Mouse (Mus musculus) Muller cell, postnatal 12 days (primary cell): ENCODE measurements around the gene Tbc1d30.
A peak's percentile ranks its signal among the peaks of the same experiment; 100 is the strongest.
"Not testable (repeated sequence)": the region's sequence is repeated elsewhere in the genome, so short reads cannot be mapped to it uniquely, and the experiment has no call there.

Experiments used
- DNase-seq: peaks from one replicate; pipeline ENCODE4 v3.0.0-alpha.2; 2015; ENCODE audit errors: inconsistent ontology term

Gene Tbc1d30

DNA sequence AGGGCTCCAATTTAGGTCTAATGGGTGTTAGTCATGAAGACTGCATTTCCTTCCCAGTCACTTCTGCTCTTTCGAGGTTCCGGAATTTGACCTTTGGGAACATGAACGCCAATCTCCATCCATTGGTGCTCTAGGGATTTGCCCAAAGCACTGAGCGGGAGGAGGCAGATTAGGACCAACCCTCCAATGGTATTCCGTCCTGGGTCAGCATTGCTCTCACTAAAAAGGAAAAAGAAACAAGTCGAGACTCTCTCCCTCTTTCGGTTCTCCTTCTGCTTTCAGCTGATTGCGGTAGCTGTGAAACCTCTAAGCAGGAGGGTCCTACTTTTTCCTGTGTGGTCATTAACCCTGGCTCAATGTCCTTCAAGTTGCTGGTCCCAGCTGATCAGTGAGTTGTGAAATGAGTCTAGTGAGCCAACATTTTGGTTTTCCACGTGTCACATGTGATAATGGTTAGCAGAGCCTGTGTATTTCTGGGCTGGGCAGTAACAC, 14.7 kb upstream of the Tbc1d30 start:
- peak; percentile 75 for DNase-seq

GRCm38 (mm10) chr10:121364801-121365564, 13.9 kb upstream of the Tbc1d30 start, which contains the start of gene Gns:
Gene Gns (plus strand): TSS chr10:121365090.
- DNase-seq, result peak; percentile 95

GRCm38 (mm10) chr10:121364306-121364705, 13.2 kb upstream of the Tbc1d30 start:
- DNase-seq, result no peak

- DNase-seq, result no peak
Measured at GRCm38 (mm10) chr10:121363201-121363600, 12.1 kb upstream of the Tbc1d30 start.

GRCm38 (mm10) chr10:121360358-121360757, 9.3 kb upstream of the Tbc1d30 start:
- no peak for DNase-seq

- DNase-seq, result no peak
Measured at GRCm38 (mm10) chr10:121351692-121352290, 713 bp upstream of the Tbc1d30 start.

DNA sequence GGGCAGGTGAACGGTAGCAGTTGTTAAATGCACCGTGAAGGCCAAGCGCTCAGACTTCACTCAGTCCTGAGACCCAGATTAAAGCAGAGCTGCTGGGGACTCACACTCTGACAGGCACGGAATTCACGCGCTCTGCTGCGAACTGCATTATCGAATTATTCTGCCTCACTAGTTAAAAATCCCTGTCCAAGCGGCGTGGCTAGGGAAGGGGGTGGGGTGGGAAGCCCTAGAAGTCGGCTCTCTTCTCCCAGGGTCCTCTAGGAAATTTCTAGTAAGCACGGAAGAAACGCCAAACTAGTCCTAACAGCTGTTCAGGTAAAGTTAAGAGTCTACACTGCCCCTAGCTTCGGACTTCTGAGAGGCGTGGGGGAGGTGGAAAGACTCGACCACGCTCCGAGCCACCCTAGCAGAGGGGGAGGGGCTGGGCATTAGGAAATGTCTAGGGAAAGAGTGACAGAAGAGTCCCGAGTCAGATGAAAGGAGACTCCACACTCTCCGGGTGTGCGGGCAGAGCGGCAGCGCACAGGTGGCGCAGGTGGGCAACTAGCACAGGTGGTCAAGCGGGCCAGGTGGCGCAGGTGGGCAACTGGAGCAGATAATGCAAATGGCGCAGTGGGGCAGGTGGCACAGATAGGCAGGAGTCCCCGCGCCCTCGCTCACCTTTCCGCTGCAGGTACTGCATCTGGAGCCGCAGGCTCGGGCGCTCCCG, 567 bp downstream of the Tbc1d30 start:
- peak; percentile 22 for DNase-seq

- no peak for DNase-seq
Measured at GRCm38 (mm10) chr10:121349244-121349643, 1.8 kb downstream of the Tbc1d30 start.

- DNase-seq, result no peak
Measured at GRCm38 (mm10) chr10:121343867-121344266, 7.2 kb downstream of the Tbc1d30 start.

DNA sequence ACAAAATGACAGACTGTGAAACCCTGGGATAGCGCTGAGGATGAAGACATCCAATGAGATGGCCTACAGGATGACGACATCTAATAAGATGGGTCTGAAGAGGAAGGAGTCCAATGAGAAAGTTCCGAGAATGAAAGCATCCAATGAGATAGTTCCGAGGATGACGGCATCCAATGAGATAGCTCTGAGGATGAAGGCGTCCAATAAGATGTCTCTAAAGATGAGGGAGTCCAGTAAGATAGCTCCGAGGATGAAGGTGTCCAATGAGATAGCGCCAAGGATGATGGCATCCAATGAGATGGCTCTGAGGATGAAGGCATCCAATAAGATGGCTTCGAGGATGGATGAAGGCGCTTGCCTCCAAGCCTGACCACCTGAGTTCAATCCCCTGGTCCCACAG, 8.8 kb downstream of the Tbc1d30 start:
- no peak for DNase-seq

DNA sequence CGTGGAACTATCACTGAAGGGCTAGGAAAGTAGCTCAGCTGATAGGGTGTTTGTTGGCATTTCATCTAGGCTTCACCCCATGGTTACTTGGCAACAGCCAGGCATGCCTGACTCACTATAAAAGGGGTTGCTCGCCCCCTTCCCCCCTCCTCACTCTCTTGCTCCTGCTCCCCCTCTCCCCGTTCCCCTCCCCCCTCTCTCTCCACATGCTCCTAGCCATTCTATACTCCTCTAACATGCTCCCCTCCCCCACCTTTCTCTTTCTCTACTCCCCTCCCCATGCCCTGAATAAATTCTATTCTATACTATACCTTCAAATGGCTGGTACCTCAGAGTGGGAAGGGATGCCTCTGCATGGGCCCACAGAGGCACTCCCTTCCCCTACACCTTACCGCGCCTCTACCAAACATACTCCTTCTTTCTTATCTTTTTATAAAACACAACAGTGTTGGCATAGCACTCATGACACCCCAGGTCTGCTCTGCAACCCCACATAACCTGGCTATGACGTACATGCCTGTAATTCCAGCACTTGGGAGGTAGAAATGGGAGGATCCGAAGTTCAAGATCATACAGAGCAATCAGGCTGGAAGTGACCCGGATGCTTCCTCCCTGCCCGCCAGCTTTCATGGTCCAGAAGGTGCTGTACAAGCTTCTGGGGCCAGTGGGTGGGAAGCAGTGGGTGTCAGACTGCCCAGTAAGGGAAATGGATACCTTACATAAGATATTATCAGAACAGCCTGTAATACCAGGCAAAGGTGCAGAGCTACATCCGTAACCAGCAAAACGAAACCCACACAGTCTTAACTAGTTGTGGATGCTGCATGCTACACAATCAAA, 10.1 kb downstream of the Tbc1d30 start:
- no peak for DNase-seq

GRCm38 (mm10) chr10:121336536-121336935, 14.5 kb downstream of the Tbc1d30 start:
- DNase-seq, result not testable (repeated sequence)

- DNase-seq, result no peak
Measured at GRCm38 (mm10) chr10:121334576-121334975, 16.5 kb downstream of the Tbc1d30 start.

DNA sequence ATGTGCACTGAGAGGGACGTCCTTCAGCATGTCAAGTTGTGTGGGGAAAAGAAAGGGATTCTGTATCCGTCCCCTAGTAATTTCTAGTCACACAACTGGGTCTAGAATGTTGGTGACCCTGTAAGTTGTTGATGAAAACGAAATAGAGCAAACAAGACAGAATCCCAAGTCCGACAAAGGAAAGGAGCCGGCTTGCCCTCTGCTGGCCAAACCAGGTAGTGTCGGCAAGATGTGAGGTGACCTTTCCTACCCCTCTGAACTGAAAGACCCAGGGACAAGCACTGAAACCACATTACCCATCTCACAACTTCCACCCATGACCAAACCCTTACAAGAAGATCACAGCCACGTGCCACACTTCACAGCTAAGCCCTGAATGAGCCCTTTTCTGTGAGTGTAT, 20.1 kb downstream of the Tbc1d30 start:
- DNase-seq, result peak; percentile 39

DNA sequence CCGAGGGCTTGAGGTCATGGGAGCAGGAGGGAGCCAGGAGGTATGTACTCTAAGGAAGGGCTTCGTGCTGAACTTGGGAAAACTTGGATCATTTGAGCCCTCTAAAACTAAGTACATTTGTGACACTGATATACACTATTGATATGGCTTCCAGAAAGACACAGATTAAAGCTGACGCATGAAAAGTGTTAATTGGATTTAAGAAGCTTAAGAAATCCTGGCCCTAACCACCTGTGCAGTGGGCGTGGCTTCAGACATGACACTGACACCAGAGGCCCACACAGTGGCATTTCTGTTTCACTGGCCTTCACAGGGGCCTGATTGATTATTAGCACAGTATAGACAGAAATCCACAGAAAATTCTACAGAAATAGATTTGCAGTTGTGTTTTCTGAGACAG, 21.5 kb downstream of the Tbc1d30 start:
- DNase-seq, result no peak

DNA sequence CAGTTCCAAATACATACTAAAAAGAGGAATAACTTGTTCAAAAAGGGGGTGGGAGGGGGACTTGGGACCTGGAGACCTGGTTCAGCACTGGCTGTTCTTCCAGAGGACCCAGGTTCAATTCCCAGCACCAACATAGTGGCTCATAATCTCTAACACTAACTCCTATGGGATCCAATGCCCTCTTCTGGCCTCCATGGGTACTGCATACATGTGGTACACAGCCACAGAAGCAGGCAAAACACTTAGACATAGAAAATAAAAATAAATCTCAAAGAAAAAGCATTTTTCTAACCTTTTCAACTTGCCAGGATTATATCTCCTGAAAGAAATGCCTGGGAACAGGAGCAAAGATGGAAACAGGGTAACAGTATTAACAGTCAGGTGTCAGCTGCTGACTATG, 24.9 kb downstream of the Tbc1d30 start:
- no peak for DNase-seq

DNA sequence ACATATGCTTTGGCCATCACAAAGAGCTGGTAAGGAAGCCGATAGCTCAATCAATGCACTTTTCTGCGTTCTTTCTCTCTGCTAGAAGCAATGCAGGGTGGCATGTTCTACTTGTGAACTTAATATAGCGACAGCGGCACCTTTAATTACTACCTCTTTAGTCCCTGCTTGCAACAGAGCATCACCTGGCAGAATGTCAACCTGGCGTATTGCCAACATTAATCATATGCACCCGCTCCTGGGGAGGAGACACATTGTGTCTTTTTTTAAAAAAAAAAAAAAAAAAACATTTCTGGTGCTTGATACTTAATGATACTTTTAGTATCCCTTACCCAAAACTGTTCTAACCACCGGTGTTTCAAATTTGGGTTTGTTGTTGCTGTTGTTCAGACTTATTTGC, 27.6 kb downstream of the Tbc1d30 start:
- no peak for DNase-seq

- no peak for DNase-seq
Measured at GRCm38 (mm10) chr10:121318397-121318950, 32.6 kb downstream of the Tbc1d30 start.

DNA sequence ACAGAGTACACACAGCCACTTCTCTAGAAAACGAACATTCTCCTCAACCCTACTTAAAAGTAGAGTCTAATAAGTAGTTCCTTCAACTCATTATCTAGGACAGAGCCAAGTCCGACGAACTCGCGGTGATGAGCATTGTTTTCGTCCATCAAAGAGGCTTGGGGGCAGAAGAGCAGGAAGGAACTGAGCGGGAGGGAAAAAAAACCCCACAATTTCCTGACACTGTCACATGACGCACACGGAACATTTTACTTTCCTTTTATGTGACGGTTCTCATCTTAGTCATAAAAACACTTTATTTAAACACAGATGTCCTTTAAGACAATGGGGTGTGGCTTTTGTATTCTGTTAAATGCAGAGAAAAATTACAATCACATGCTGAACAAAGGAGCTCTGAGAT, 34.7 kb downstream of the Tbc1d30 start:
- DNase-seq, result no peak

DNA sequence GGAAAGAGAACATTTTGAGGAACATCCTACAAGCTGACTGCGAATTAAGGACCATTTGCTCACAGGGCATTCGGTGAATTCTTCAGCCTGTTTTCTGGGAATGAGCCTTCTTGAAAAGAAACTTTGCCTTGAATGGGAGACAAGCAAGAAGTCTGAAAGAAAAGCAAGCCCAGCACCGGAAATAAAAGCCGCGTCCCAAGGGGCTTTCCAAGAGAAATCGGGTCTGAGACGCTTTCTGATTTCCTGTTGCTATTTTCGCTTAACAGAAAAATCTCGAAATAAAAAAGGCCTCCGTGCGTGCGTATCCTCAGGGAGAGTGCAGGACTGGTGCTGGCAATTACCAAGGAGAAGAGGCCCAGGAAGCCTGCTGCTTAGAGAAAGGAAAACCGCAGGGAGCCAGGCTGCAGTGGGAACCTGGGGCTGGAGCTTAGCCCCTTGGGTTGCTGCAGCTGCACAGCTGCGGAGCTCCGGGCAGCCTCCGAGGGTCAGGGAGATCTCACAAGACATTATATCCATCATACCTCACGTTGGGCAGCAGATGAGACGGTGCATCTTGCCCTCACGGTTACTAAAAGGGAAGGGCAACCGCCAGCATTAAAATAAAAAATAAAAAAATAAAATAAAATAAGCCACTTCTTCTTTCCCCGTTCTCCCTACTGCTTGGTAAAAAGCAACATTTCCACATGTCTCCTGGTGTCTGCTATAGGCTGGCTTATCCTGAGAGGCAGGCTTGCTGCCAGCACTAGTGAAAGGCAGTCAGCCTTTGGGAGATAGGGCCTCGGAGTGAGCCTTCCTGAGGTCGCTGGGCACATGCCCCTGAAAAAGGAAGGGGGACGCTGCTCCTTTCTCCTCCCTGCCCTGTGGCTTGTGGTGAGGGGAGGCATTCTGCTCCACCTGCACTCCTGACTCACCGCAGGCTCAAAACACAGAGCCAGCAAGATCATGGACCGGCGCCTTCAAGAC, 35.5 kb downstream of the Tbc1d30 start:
- DNase-seq, result no peak
